Mouse (Mus musculus): ENCODE measurements around the gene Slc22a28.

GRCm38 (mm10) chr19:8019904-8020349 is 111.9 kb downstream of the Slc22a28 start:
- no peak for TF ChIP-seq CTCF (IDR thresholded peaks at IDR 0.05; ENCODE audit: low read depth)
- TF ChIP-seq EP300 (IDR thresholded peaks at IDR 0.05; ENCODE audit: low read depth), result no peak
